Mouse (Mus musculus) kidney, postnatal 36 days (tissue): Measurements from ENCODE around the gene Gabrg3.

Experiments
- DNase-seq, 2 experiments: peaks; one replicate each; pipeline ENCODE4 v3.0.0; 2021 to 2022; ENCODE audit warnings: mixed read lengths in 2 of 2

Gabrg3 gene

GRCm38 (mm10) chr7:57050906-57051635, 335.9 kb downstream of the Gabrg3 start:
- DNase-seq, result no peak

- DNase-seq, result no peak
Measured at GRCm38 (mm10) chr7:57037861-57038421, 349.0 kb downstream of the Gabrg3 start.

GRCm38 (mm10) chr7:57000585-57001261, 386.3 kb downstream of the Gabrg3 start:
- no peak for DNase-seq

GRCm38 (mm10) chr7:56997713-56998624, 389.0 kb downstream of the Gabrg3 start:
- peak in 1 of 2 experiments; percentile 1 for DNase-seq

GRCm38 (mm10) chr7:56946398-56946797, 440.6 kb downstream of the Gabrg3 start:
- peak; percentile 0 to 4 for DNase-seq

GRCm38 (mm10) chr7:56941606-56942005, 445.4 kb downstream of the Gabrg3 start:
- DNase-seq, result no peak

- peak in 1 of 2 experiments; percentile 2 for DNase-seq
Measured at GRCm38 (mm10) chr7:56938020-56938419, 449.0 kb downstream of the Gabrg3 start.

GRCm38 (mm10) chr7:56919499-56919898, 467.5 kb downstream of the Gabrg3 start:
- DNase-seq, result no peak

GRCm38 (mm10) chr7:56914862-56915261, 472.1 kb downstream of the Gabrg3 start:
- no peak for DNase-seq

GRCm38 (mm10) chr7:56899762-56900161, 487.2 kb downstream of the Gabrg3 start:
- no peak for DNase-seq

GRCm38 (mm10) chr7:56867314-56868075, 519.5 kb downstream of the Gabrg3 start:
- DNase-seq, result no peak

- no peak for DNase-seq
Measured at GRCm38 (mm10) chr7:56843565-56843964, 543.4 kb downstream of the Gabrg3 start.

- no peak for DNase-seq
Measured at GRCm38 (mm10) chr7:56825446-56825845, 561.5 kb downstream of the Gabrg3 start.

- no peak for DNase-seq
Measured at GRCm38 (mm10) chr7:56801841-56802240, 585.1 kb downstream of the Gabrg3 start.

- DNase-seq, result no peak
Measured at GRCm38 (mm10) chr7:56779122-56779521, 607.9 kb downstream of the Gabrg3 start.

- DNase-seq, result no peak
Measured at GRCm38 (mm10) chr7:56768216-56768615, 618.8 kb downstream of the Gabrg3 start.

- DNase-seq, result no peak
Measured at GRCm38 (mm10) chr7:56767796-56768195, 619.2 kb downstream of the Gabrg3 start.

- no peak for DNase-seq
Measured at GRCm38 (mm10) chr7:56765612-56766445, 621.2 kb downstream of the Gabrg3 start.

GRCm38 (mm10) chr7:56729225-56729624, 657.8 kb downstream of the Gabrg3 start:
- DNase-seq, result no peak
